Mouse (Mus musculus): ENCODE results near the gene Adamts12.

DNA sequence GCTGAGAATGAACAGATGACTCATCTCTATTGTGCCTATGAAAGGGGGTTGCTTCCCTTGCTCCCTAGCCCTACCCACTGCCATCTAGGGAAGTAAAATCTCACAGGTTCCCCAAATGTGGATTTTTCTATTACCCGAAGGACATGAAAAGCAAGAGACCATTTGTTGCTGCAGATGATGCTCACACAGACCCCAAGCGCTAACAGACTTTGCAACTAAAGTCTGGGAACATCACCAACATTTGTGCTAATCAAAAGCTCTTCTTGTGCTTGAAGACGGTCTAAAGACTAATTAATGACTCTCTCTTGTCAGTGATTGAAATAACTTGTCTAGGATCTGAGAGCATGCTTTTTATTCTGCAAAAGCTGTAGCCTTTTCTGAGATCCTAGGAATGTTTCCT is 175.8 kb downstream of the Adamts12 start:
- TF ChIP-seq CTCF (conservative IDR thresholded peaks at IDR 0.05; ENCODE audit: insufficient read depth, insufficient read length, low read depth, low read length) (no peak), POLR2A (IDR thresholded peaks at IDR 0.05; ENCODE audit: low read depth, low read length) (no peak)
